Mouse (Mus musculus) forebrain, embryonic 11.5 days (tissue): Measurements from ENCODE around the gene Myrf. TPM values are rescaled to one million over a fixed set of nuclear protein-coding genes. Genes with fewer than 3 reads are reported as not detected.

ENCODE experiments used
- ATAC-seq: fragments of 200-750 bp; cut with Nextera tagmentation; replicated peaks from 2 replicates; pipeline ENCODE4 v1.8.0; 2017; ENCODE audit warnings: moderate TSS enrichment; ENCODE audit not compliant: low FRiP score
- DNase-seq: peaks from one replicate; pipeline ENCODE4 v3.0.0-alpha.2; 2017; ENCODE audit warnings: low spot score
- H3K27ac ChIP-seq: fragments of 300-500 bp; sonication (generic); 2 replicates; pipeline ENCODE4 v1.5.1; 2014; ENCODE audit warnings: low read depth, low read length
- H3K27me3 ChIP-seq: fragments of 300-500 bp; sonication (generic); 2 replicates; pipeline ENCODE4 v1.6.1; 2014; ENCODE audit warnings: mild to moderate bottlenecking, low read length, mixed read lengths; ENCODE audit not compliant: control insufficient read depth, insufficient read depth
- H3K36me3 ChIP-seq: fragments of 300-500 bp; sonication (generic); 2 replicates; pipeline ENCODE4 v1.6.1; 2014; ENCODE audit warnings: mild to moderate bottlenecking, low read length, moderate library complexity, mixed read lengths; ENCODE audit not compliant: control insufficient read depth, insufficient read depth
- H3K4me1 ChIP-seq: fragments of 300-500 bp; sonication (generic); replicated peaks from 2 replicates; pipeline ENCODE4 v1.6.1; 2014; ENCODE audit warnings: low read length, mixed read lengths; ENCODE audit not compliant: control insufficient read depth, insufficient read depth
- H3K4me2 ChIP-seq: fragments of 300-500 bp; sonication (generic); 2 replicates; pipeline ENCODE4 v1.6.1; 2014; ENCODE audit warnings: low read depth, mild to moderate bottlenecking, low read length, moderate library complexity, mixed read lengths; ENCODE audit not compliant: severe bottlenecking
- H3K4me3 ChIP-seq: fragments of 300-500 bp; sonication (generic); 2 replicates; pipeline ENCODE4 v1.5.1; 2014; ENCODE audit warnings: low read depth, low read length
- H3K9ac ChIP-seq: fragments of 300-500 bp; sonication (generic); 2 replicates; pipeline ENCODE4 v1.6.1; 2014; ENCODE audit warnings: low read length
- H3K9me3 ChIP-seq: fragments of 300-500 bp; sonication (generic); 2 replicates; pipeline ENCODE4 v1.6.1; 2016; ENCODE audit warnings: low read length, mixed read lengths; ENCODE audit not compliant: control insufficient read depth
- WGBS: fragments of 180-500 bp; shearing (Covaris S2); extraction: QIAGEN DNeasy Blood & Tissue Kit; methylation state at CpG from one replicate; pipeline ENCODE4 v1.1.7; 2014; 5-methylcytosine and 5-hydroxymethylcytosine counted together
- polyA plus RNA-seq: library from polyadenylated mRNA; unstranded; fragments of >200 nt; fragmentation: Nextera tagmentation; extraction: Ambion mirVana; gene quantifications from 2 replicates; pipeline ENCODE4 v1.2.1, GENCODE M21; 2014

Gene Myrf
- polyA plus RNA-seq, 1 experiment from 2014 or later: 2.1 TPM

DNA sequence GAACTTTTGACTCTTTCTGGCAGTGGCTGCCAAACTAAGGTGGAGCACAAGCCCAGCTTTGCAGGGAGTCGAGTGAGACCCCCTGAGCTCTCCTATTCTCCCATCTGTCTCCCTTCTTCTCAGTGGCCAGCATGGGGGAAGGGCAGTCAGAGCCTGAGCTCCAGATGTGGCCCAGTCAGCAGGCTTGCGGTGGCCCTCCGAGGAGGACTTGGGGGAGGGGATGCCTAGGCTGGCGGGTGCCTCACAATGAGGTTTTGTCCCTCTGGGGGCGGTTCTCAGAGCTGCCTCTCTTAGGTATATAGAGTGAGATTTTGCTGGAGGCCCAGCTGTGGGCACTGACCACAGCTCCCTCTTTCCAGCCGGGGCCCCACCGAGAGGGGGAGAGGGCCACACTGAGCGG is 2.4 kb upstream of the Myrf start:
- H3K27ac ChIP-seq: no peak overlapping the region

DNA sequence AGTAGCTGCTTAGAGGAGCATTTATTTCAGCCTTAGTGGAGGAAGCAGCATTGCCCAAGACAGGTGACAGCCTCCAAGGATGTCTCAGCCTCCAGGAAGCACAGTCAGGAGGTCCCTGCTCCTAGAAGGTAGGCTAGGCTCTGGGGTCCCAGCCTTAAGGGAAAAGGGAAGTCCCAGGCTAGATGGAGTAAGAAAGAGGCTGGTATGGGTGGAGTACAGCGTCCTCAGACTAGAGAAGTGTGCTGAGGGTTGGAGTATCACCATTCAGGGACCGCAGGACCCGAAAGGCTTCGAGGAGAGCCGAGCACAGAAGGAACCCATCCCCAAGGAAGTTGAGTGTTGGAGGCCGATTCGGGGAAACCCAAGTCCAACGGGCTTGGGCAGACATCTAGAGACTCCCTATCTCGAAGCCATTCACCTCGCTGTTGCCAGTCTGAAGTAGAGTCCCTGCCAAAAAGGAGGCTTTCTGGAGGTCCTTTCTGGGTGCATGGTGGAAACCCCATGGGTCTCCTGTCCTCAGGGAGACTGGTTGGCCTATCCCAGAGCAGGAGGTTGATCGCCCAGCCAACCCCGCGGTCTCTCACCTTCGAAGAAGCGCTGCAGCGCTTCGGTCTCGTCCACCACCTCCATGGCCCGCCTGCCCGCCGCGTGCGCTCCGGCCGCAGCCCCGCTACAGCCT is 434 bp downstream of the Myrf start:
- no peak; the same call in 1 of the 2 replicates for ATAC-seq
- H3K9ac ChIP-seq: peak overlapping the region; percentile 63
- no peak for DNase-seq
- peaks cover 9% of the 10 kb centered on the region for H3K27me3 ChIP-seq
- H3K4me1 ChIP-seq: peaks cover 10% of the 10 kb centered on the region
- no peak overlapping the region for H3K27ac ChIP-seq
- H3K9me3 ChIP-seq: no peaks in the 10 kb centered on the region
- H3K36me3 ChIP-seq: no peaks in the 10 kb centered on the region
- 4% methylated on average over 26 of the region's 26 CpGs for WGBS
- H3K4me3 ChIP-seq: peak overlapping the region; percentile 42
- H3K4me2 ChIP-seq: peak overlapping the region; percentile 80

More for the DNA sequence above, 2.4 kb upstream of the Myrf start:
- peak overlapping the region; percentile 20; the same call in 1 of the 2 replicates for H3K9ac ChIP-seq
- no peaks in the 10 kb centered on the region for H3K36me3 ChIP-seq
- no peak overlapping the region for H3K4me3 ChIP-seq
- H3K9me3 ChIP-seq: no peaks in the 10 kb centered on the region
- ATAC-seq: no peak
- H3K4me1 ChIP-seq: peaks cover 10% of the 10 kb centered on the region
- peak; percentile 67 for DNase-seq
- H3K4me2 ChIP-seq: no peak overlapping the region
- peaks cover 9% of the 10 kb centered on the region for H3K27me3 ChIP-seq
- WGBS: 6% methylated on average over 8 of the region's 8 CpGs

DNA sequence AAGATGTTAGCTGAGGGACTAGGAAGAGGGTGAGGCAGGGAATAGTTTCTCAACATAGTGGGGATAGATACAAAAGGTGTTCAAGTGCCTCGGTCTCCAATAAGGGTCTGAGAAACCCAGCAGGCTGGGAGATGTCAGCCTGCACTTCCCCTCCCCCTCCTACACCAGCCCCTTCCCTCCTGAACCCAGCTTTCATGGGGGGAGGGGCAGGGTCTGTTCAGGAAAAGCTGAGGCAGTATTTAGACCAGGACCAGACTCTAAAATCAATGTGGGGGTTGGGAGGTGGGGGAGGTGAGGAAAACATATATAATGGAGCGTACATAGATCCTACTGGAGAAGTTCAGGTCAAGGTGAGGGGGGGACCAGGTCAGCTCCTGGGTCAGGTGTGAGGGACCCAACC is 1.1 kb downstream of the Myrf start:
- 35% methylated on average over 2 of the region's 2 CpGs for WGBS
- Histone ChIP-seq H3K4me1 (peaks cover 10% of the 10 kb centered on the region), H3K27ac (no peak overlapping the region), H3K4me3 (no peak overlapping the region), H3K9ac (no peak overlapping the region), H3K4me2 (no peak overlapping the region), H3K36me3 (no peaks in the 10 kb centered on the region), H3K9me3 (no peaks in the 10 kb centered on the region), H3K27me3 (peaks cover 9% of the 10 kb centered on the region)
- ATAC-seq (no peak), DNase-seq (no peak)

DNA sequence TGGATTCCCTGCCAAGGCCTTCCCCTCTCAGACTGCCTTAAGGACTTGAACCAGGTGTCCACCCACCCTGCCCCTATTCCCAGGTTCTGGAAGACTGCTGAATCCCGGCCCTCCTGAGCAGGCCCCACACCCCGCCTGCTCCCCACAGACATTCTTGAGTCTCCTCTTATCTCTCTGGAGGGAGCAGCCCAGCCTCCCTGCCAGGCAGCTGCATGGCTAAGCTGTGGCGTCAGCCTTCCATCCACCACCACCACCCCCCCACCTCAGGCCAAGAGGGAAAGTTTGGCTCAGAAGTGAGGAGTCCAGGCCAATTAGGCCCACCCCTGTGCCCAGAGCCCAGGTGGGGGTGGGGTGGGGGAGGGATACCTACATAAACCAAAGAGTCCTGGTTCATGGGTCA is 2.1 kb downstream of the Myrf start:
- 71% methylated on average over 3 of the region's 3 CpGs for WGBS
- Histone ChIP-seq H3K4me1 (peaks cover 10% of the 10 kb centered on the region), H3K4me2 (no peak overlapping the region), H3K9me3 (no peaks in the 10 kb centered on the region), H3K9ac (no peak overlapping the region), H3K27me3 (peaks cover 9% of the 10 kb centered on the region), H3K36me3 (no peaks in the 10 kb centered on the region), H3K27ac (no peak overlapping the region), H3K4me3 (no peak overlapping the region)
- DNase-seq (no peak), ATAC-seq (no peak)

DNA sequence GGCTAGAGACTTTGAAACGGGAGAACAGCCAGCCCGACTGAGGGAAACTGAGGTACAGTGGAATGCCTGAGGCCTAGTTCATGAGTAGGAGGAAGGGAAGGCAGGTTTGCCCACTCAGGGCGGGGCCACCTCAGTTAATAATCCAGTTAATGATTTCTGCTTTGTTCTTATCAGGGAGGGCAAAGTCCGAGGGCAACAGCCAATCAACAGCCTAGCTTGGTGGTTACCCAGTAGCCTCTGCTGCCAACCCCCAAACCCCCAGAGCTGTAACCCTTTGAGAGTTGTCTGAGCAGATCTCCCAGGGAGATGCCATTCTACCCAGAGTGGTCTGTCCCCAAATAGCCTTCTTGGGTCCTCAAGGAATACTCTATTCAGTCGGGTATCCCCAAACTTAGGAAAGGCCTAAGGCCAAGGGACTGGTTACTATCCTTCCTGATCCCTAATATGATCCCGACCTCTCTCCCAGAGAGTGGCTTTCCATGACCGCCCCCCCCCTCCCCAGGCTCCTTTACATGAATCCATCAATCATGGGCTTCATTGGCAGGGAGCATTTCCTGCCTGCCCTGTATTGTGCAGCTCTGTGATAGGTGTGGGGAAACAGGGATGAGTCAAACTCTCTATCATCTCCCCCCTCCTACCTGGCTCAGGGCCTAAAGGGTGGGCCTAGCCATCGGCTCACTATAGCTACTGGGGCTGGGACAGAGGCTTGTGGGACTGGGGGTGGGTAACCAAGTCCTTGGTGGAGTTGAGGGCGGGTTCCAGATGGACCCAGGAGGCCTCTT is 4.6 kb downstream of the Myrf start:
- H3K27ac ChIP-seq: no peak overlapping the region
- no peak for DNase-seq
- H3K4me3 ChIP-seq: no peak overlapping the region
- peaks cover 8% of the 10 kb centered on the region for H3K4me1 ChIP-seq
- H3K36me3 ChIP-seq: no peaks in the 10 kb centered on the region
- H3K9me3 ChIP-seq: no peaks in the 10 kb centered on the region
- H3K9ac ChIP-seq: no peak overlapping the region
- ATAC-seq: no peak
- 87% methylated on average over 9 of the region's 9 CpGs for WGBS
- peaks cover 9% of the 10 kb centered on the region for H3K27me3 ChIP-seq
- no peak overlapping the region for H3K4me2 ChIP-seq

DNA sequence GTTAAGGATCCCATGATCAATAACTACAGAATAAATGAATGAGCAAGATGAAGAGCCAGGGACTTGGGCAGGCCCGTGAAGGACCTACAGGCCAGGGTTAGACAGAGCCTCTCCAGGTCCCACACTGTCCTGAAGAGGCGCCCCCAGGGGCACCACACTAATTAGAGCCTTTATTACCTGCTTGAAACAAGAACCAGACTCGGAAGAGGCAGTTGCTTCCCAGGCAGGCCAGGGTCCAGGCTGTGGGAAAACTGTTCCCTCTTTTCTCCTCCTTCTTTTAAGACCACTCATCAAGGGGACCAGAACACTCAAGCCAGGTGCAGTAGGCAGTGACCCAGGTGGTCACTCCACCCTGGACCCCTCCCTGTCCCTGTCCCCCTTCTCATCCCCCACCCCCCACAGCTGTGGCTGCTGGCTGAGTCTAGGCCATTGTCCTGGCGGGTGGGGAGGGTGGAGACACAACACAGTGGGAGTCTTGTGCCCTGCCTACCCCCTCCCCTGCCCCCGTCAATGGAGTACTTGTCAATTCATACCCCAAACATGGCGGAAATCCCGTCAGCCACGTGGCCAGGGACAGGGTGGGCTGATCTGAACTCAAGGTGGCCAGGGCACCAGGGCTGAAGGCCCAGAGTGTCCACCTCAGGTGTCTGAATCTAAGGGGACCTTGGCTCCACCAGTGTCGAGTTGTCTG is 8.1 kb downstream of the Myrf start:
- ATAC-seq (no peak; the same call in 1 of the 2 replicates), DNase-seq (no peak)
- Histone ChIP-seq H3K27me3 (no peaks in the 10 kb centered on the region), H3K9me3 (no peaks in the 10 kb centered on the region), H3K36me3 (no peaks in the 10 kb centered on the region), H3K27ac (no peak overlapping the region), H3K4me3 (no peak overlapping the region), H3K4me1 (0 out of 2 replicates have a peak, but pooled peaks cover 3% of the 10 kb centered on the region), H3K9ac (no peak overlapping the region), H3K4me2 (no peak overlapping the region)
- 32% methylated on average over 9 of the region's 9 CpGs for WGBS

DNA sequence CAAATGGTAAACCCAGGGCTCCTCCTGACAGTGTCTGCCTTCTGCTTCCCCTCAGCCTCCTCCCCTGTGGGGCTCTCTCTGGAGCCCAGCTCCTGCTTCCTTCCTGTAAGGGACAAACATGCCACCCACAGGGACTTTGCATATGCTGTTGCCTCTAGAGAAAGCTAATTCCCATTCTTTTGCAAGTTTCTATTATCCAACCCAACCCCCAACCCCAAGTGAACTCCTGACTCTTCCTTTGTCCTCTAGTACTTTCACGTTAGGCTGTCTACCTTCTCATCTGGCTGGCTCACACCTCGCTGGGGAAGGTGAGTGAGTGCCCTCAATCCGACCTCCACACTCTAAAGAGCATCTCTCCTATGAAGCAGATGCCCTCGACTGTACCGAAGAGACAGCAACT is 8.7 kb downstream of the Myrf start:
- Histone ChIP-seq H3K27me3 (no peaks in the 10 kb centered on the region), H3K9me3 (no peaks in the 10 kb centered on the region), H3K4me1 (0 out of 2 replicates have a peak, but pooled peaks cover 3% of the 10 kb centered on the region), H3K4me2 (no peak overlapping the region), H3K36me3 (no peaks in the 10 kb centered on the region), H3K4me3 (no peak overlapping the region), H3K9ac (no peak overlapping the region), H3K27ac (no peak overlapping the region)
- WGBS: 11% methylated on average over 5 of the region's 5 CpGs
- ATAC-seq (no peak), DNase-seq (no peak)

DNA sequence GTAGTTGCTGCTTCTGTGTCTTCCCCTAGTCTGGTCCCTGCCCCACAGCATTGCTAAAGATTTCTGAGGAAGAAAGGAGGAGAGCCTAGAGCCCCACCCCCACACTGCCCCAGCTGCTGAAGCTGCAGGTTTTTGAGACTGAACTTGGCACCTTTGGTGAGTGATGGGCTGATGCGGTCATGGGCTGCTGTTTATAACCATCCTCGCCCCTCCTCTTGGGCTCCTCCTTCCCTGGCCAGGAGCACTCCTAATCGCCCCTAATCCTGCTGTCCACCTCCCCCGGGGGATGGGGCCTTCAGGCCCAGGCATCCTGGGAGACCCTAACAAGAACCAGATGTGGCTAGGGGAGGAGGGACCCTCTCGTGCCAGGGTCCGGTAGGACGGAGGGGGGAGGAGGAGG is 9.5 kb downstream of the Myrf start:
- Histone ChIP-seq H3K4me1 (0 out of 2 replicates have a peak, but pooled peaks cover 3% of the 10 kb centered on the region), H3K4me2 (no peak overlapping the region), H3K27me3 (no peaks in the 10 kb centered on the region), H3K9ac (peak overlapping the region; percentile 5; the same call in 1 of the 2 replicates), H3K4me3 (no peak overlapping the region), H3K9me3 (no peaks in the 10 kb centered on the region), H3K27ac (no peak overlapping the region), H3K36me3 (no peaks in the 10 kb centered on the region)
- ATAC-seq (no peak), DNase-seq (no peak)
- WGBS: 9% methylated on average over 7 of the region's 7 CpGs
